Mouse (Mus musculus): Measurements from ENCODE around the gene Mul1. TPM values are rescaled to one million over a fixed set of nuclear protein-coding genes. Genes with fewer than 3 reads are reported as not detected.

The Mul1 gene
- polyA plus RNA-seq, 1 experiment, result 26.5 TPM

GRCm38 (mm10) chr4:138455141-138455955 is 20.9 kb downstream of the Mul1 start:
- Histone ChIP-seq H3ac (ENCODE audit: control insufficient read depth, insufficient read length, low read depth) (peak overlapping the region; percentile 64), H3K36me3 (ENCODE audit: control insufficient read depth, insufficient read depth) (no peaks in the 10 kb centered on the region), H3K79me3 (ENCODE audit: low read depth) (no peaks in the 10 kb centered on the region), H3K4me3 (ENCODE audit: insufficient read depth, poor library complexity, severe bottlenecking) (no peak overlapping the region), H3K79me2 (ENCODE audit: control insufficient read depth, insufficient read depth) (no peaks in the 10 kb centered on the region), H3K27me3 (ENCODE audit: control insufficient read depth, insufficient read depth, insufficient read length) (peaks cover 37% of the 10 kb centered on the region)
- TF ChIP-seq MAX (IDR thresholded peaks at IDR 0.05) (no peak), MYOG (IDR thresholded peaks at IDR 0.05; ENCODE audit: control insufficient read depth, extremely low read depth, insufficient read length) (no peak), CEBPB (IDR thresholded peaks at IDR 0.05; ENCODE audit: low read depth) (no peak), FOSL1 (IDR thresholded peaks at IDR 0.05; ENCODE audit: insufficient read depth, low read length, poor library complexity, severe bottlenecking) (no peak), MYOD1 (IDR thresholded peaks at IDR 0.05; ENCODE audit: control insufficient read depth, insufficient read length, low read depth) (no peak), CTCF (IDR thresholded peaks at IDR 0.05; ENCODE audit: control insufficient read depth, insufficient read depth, insufficient read length) (no peak)

GRCm38 (mm10) chr4:138455956-138456341 is 21.5 kb downstream of the Mul1 start:
- no peaks in the 10 kb centered on the region for H3K36me3 ChIP-seq (ENCODE audit: control insufficient read depth, insufficient read depth)
- TF ChIP-seq MAX (IDR thresholded peaks at IDR 0.05) (no peak), USF1 (IDR thresholded peaks at IDR 0.05; ENCODE audit: low read depth) (no peak), CEBPB (IDR thresholded peaks at IDR 0.05; ENCODE audit: low read depth) (no peak), CTCF (IDR thresholded peaks at IDR 0.05; ENCODE audit: control insufficient read depth, insufficient read depth, insufficient read length) (no peak), FOSL1 (IDR thresholded peaks at IDR 0.05; ENCODE audit: insufficient read depth, low read length, poor library complexity, severe bottlenecking) (no peak), MYOG (IDR thresholded peaks at IDR 0.05; ENCODE audit: control insufficient read depth, extremely low read depth, insufficient read length) (no peak), MYOD1 (IDR thresholded peaks at IDR 0.05; ENCODE audit: control insufficient read depth, insufficient read length, low read depth) (no peak)
- H3K79me2 ChIP-seq (ENCODE audit: control insufficient read depth, insufficient read depth), result no peaks in the 10 kb centered on the region
- H3K27me3 ChIP-seq (ENCODE audit: control insufficient read depth, insufficient read depth, insufficient read length), result peaks cover 37% of the 10 kb centered on the region
- H3ac ChIP-seq (ENCODE audit: control insufficient read depth, insufficient read length, low read depth), result no peak overlapping the region
- H3K79me3 ChIP-seq (ENCODE audit: low read depth), result no peaks in the 10 kb centered on the region
- no peak overlapping the region for H3K4me3 ChIP-seq (ENCODE audit: insufficient read depth, poor library complexity, severe bottlenecking)

GRCm38 (mm10) chr4:138456536-138456935 is 22.1 kb downstream of the Mul1 start:
- Histone ChIP-seq H3K36me3 (ENCODE audit: control insufficient read depth, insufficient read depth) (no peaks in the 10 kb centered on the region), H3K27me3 (ENCODE audit: control insufficient read depth, insufficient read depth, insufficient read length) (peaks cover 35% of the 10 kb centered on the region)

GRCm38 (mm10) chr4:138457091-138457490 is 22.6 kb downstream of the Mul1 start:
- no peaks in the 10 kb centered on the region for H3K79me3 ChIP-seq (ENCODE audit: low read depth)
- no peak overlapping the region for H3K4me3 ChIP-seq (ENCODE audit: insufficient read depth, poor library complexity, severe bottlenecking)
- H3K79me2 ChIP-seq (ENCODE audit: control insufficient read depth, insufficient read depth), result no peaks in the 10 kb centered on the region
- peaks cover 31% of the 10 kb centered on the region for H3K27me3 ChIP-seq (ENCODE audit: control insufficient read depth, insufficient read depth, insufficient read length)
- H3K36me3 ChIP-seq (ENCODE audit: control insufficient read depth, insufficient read depth), result no peaks in the 10 kb centered on the region
- no peak overlapping the region for H3ac ChIP-seq (ENCODE audit: control insufficient read depth, insufficient read length, low read depth)
- TF ChIP-seq USF1 (IDR thresholded peaks at IDR 0.05; ENCODE audit: low read depth) (no peak), MAX (IDR thresholded peaks at IDR 0.05) (no peak), CTCF (IDR thresholded peaks at IDR 0.05; ENCODE audit: control insufficient read depth, insufficient read depth, insufficient read length) (no peak), CEBPB (IDR thresholded peaks at IDR 0.05; ENCODE audit: low read depth) (no peak), MYOD1 (IDR thresholded peaks at IDR 0.05; ENCODE audit: control insufficient read depth, insufficient read length, low read depth) (no peak), FOSL1 (IDR thresholded peaks at IDR 0.05; ENCODE audit: insufficient read depth, low read length, poor library complexity, severe bottlenecking) (no peak), MYOG (IDR thresholded peaks at IDR 0.05; ENCODE audit: control insufficient read depth, extremely low read depth, insufficient read length) (no peak)

More at GRCm38 (mm10) chr4:138456536-138456935, 22.1 kb downstream of the Mul1 start:
- TF ChIP-seq CTCF (IDR thresholded peaks at IDR 0.05; ENCODE audit: control insufficient read depth, insufficient read depth, insufficient read length) (no peak), USF1 (IDR thresholded peaks at IDR 0.05; ENCODE audit: low read depth) (no peak), MYOG (IDR thresholded peaks at IDR 0.05; ENCODE audit: control insufficient read depth, extremely low read depth, insufficient read length) (no peak), CEBPB (IDR thresholded peaks at IDR 0.05; ENCODE audit: low read depth) (no peak), MYOD1 (IDR thresholded peaks at IDR 0.05; ENCODE audit: control insufficient read depth, insufficient read length, low read depth) (no peak), MAX (IDR thresholded peaks at IDR 0.05) (no peak), FOSL1 (IDR thresholded peaks at IDR 0.05; ENCODE audit: insufficient read depth, low read length, poor library complexity, severe bottlenecking) (no peak)
- no peak overlapping the region for H3K4me3 ChIP-seq (ENCODE audit: insufficient read depth, poor library complexity, severe bottlenecking)
- no peaks in the 10 kb centered on the region for H3K79me3 ChIP-seq (ENCODE audit: low read depth)
- H3K79me2 ChIP-seq (ENCODE audit: control insufficient read depth, insufficient read depth), result no peaks in the 10 kb centered on the region
- H3ac ChIP-seq (ENCODE audit: control insufficient read depth, insufficient read length, low read depth), result no peak overlapping the region

GRCm38 (mm10) chr4:138458171-138458570 is 23.7 kb downstream of the Mul1 start:
- Histone ChIP-seq H3K79me3 (ENCODE audit: low read depth) (no peaks in the 10 kb centered on the region), H3K36me3 (ENCODE audit: control insufficient read depth, insufficient read depth) (no peaks in the 10 kb centered on the region), H3K79me2 (ENCODE audit: control insufficient read depth, insufficient read depth) (no peaks in the 10 kb centered on the region), H3K4me3 (ENCODE audit: insufficient read depth, poor library complexity, severe bottlenecking) (no peak overlapping the region), H3K27me3 (ENCODE audit: control insufficient read depth, insufficient read depth, insufficient read length) (peaks cover 28% of the 10 kb centered on the region), H3ac (ENCODE audit: control insufficient read depth, insufficient read length, low read depth) (no peak overlapping the region)
- TF ChIP-seq MAX (IDR thresholded peaks at IDR 0.05) (no peak), CTCF (IDR thresholded peaks at IDR 0.05; ENCODE audit: control insufficient read depth, insufficient read depth, insufficient read length) (no peak), FOSL1 (IDR thresholded peaks at IDR 0.05; ENCODE audit: insufficient read depth, low read length, poor library complexity, severe bottlenecking) (no peak), MYOD1 (IDR thresholded peaks at IDR 0.05; ENCODE audit: control insufficient read depth, insufficient read length, low read depth) (no peak), CEBPB (IDR thresholded peaks at IDR 0.05; ENCODE audit: low read depth) (no peak)
